Mouse (Mus musculus) heart, adult 2 months (tissue): ENCODE measurements around the gene Gpr82.

Source experiments
- CTCF ChIP-seq: fragments of 200-600 bp; IDR thresholded peaks from 2 replicates; pipeline ENCODE4 v1.8.1; 2022; ENCODE audit warnings: antibody characterized with exemption, mild to moderate bottlenecking, moderate library complexity
- EP300 ChIP-seq: fragments of 200-500 bp; IDR thresholded peaks from 2 replicates; pipeline ENCODE4 v1.6.1; 2011; ENCODE audit warnings: low read depth, low read length, control low read depth; ENCODE audit not compliant: insufficient read depth
- POLR2A ChIP-seq: fragments of 200-500 bp; IDR thresholded peaks from 2 replicates; pipeline ENCODE4 v1.6.1; 2011; ENCODE audit warnings: mild to moderate bottlenecking, low read depth, low read length, control low read depth; ENCODE audit not compliant: insufficient read depth

DNA sequence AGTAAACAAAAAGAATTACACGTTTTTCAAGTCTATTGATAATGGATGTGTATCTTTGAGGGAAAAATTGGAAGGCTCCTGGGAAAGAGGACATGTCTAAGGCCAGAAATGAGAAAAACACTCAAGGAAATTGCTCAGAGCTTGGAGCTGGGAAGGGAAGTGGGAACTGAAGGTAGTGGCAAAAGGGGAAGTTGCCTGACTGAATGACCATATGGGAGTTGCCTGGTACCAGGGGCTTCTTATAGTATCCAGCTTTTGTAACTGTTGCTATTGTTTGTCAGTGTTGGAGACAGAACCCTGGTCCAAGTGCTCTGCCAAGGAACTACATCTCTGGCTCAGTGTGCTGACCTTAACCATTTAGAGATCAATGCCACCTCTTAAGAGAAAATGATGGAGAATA, 44.4 kb upstream of the Gpr82 start:
- no peak for TF ChIP-seq POLR2A
- TF ChIP-seq EP300 = 0 out of 2 replicates have a peak, but pooled peaks have one; percentile 18
- TF ChIP-seq CTCF = no peak
